Mouse (Mus musculus) limb, embryonic 15.5 days (tissue): ENCODE measurements around the gene Krtap3-1. TPM values are rescaled to one million over a fixed set of nuclear protein-coding genes. Genes with fewer than 3 reads are reported as not detected.
"Not testable (repeated sequence)": the region's sequence is repeated elsewhere in the genome, so short reads cannot be mapped to it uniquely, and the experiment has no call there.

Source experiments
- ATAC-seq: fragments of 200-750 bp; cut with Nextera tagmentation; 2 replicates; pipeline ENCODE4 v1.8.0; 2017; ENCODE audit warnings: low read depth, moderate TSS enrichment; ENCODE audit not compliant: insufficient number of reproducible peaks, low FRiP score, low TSS enrichment
- H3K27ac ChIP-seq: fragments of 300-500 bp; sonication (generic); 2 replicates; pipeline ENCODE4 v1.5.1; 2015; ENCODE audit warnings: moderate library complexity, mild to moderate bottlenecking, inconsistent platforms
- H3K27me3 ChIP-seq: fragments of 300-500 bp; sonication (generic); 2 replicates; pipeline ENCODE4 v1.6.1; 2015; ENCODE audit warnings: inconsistent platforms
- H3K36me3 ChIP-seq: fragments of 300-500 bp; sonication (generic); 2 replicates; pipeline ENCODE4 v1.6.1; 2015; ENCODE audit warnings: inconsistent platforms
- H3K4me1 ChIP-seq: fragments of 300-500 bp; sonication (generic); 2 replicates; pipeline ENCODE4 v1.6.1; 2015; ENCODE audit warnings: inconsistent platforms
- H3K4me2 ChIP-seq: fragments of 300-500 bp; sonication (generic); 2 replicates; pipeline ENCODE4 v1.6.1; 2015; ENCODE audit warnings: mild to moderate bottlenecking, inconsistent platforms
- H3K4me3 ChIP-seq: fragments of 300-500 bp; sonication (generic); 2 replicates; pipeline ENCODE4 v1.5.1; 2015; ENCODE audit warnings: mild to moderate bottlenecking, inconsistent platforms
- H3K9ac ChIP-seq: fragments of 300-500 bp; sonication (generic); 2 replicates; pipeline ENCODE4 v1.6.1; 2015; ENCODE audit warnings: inconsistent platforms
- H3K9me3 ChIP-seq: fragments of 300-500 bp; sonication (generic); 2 replicates; pipeline ENCODE4 v1.6.1; 2016; ENCODE audit warnings: inconsistent platforms
- WGBS: fragments of 180-500 bp; shearing (Covaris S2); methylation state at CpG from one replicate; pipeline ENCODE4 v1.1.7; 2015; 5-methylcytosine and 5-hydroxymethylcytosine counted together
- polyA plus RNA-seq: library from polyadenylated mRNA; unstranded; fragments of >200 nt; fragmentation: Nextera tagmentation; extraction: Ambion mirVana; gene quantifications from 2 replicates; pipeline ENCODE4 v1.2.1, GENCODE M21; 2015

Krtap3-1 gene
- polyA plus RNA-seq, result 6.4 and 15.3 TPM in 2 replicates

GRCm38 (mm10) chr11:99566530-99566929, at the start of gene Krtap3-1:
Gene Krtap3-1 (minus strand): TSS chr11:99566630.
- WGBS, result 68% methylated on average over 7 of the region's 7 CpGs
- Histone ChIP-seq H3K9ac (no peak within 1 kb of the TSS), H3K9me3 (no peaks in the 10 kb centered on the region), H3K27me3 (no peaks in the 10 kb centered on the region), H3K4me1 (no peaks in the 10 kb centered on the region), H3K27ac (no peak within 1 kb of the TSS), H3K4me2 (no peak within 1 kb of the TSS), H3K36me3 (no peaks in the 10 kb centered on the region), H3K4me3 (no peak within 1 kb of the TSS)
- no peak for ATAC-seq

DNA sequence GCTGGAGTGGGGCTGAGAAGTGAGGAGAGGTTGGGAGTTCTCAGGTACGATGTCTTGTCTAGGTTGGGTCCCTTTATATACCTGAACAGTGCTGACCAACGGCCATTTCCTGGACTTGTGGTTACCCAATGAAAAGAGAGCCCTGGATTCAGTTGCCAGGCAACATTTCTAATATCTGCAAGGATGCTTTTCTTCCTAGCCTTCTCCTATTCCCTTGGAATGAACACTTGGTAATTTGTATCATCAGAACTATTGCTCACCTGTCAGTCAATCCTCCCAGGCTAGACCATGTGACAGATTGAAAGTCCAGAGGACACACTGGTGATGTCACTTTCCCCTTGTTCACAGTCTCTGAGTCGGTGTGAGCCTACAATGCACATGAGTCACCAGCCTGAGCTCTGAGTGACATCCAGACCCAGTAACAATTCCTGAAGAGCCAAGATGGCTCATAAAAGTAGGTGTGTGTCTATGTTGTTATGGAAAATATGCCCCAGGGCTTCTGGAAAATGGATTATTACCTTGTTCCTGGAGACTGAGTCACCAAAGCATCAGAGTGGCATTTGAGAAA, 48.5 kb upstream of the Krtap3-1 start, which contains the start of gene Krtap2-4:
TSS of gene Krtap2-4 (minus strand) at position 51 of the 568 bp plus-strand sequence.
- no peak for ATAC-seq
- Histone ChIP-seq H3K27ac (no peak within 1 kb of the TSS), H3K36me3 (no peaks in the 10 kb centered on the region), H3K4me1 (no peaks in the 10 kb centered on the region), H3K9ac (no peak within 1 kb of the TSS), H3K27me3 (no peaks in the 10 kb centered on the region), H3K9me3 (no peaks in the 10 kb centered on the region), H3K4me2 (no peak within 1 kb of the TSS), H3K4me3 (no peak within 1 kb of the TSS)
- WGBS, result 57% methylated on average over 3 of the region's 3 CpGs

DNA sequence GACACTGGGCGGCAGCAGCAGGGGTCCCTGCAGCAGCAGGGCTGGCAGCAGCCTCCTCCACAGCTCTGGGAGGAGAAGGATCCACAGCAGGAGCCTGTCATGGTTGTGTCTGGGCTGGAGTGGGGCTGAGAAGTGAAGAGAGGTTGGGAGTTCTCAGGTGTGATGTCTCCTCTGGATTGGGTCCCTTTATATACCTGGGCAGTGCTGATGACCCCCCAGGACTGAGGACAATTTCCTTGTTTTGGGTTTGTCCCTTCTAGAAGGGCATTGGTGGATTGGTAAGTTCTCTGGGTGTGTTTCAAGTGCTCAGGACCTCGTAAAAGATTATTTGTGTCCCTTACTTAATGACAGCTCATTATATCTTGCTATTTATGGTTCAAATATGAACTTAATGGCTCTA, 43.7 kb upstream of the Krtap3-1 start, which contains the start of gene Gm11937:
TSS of gene Gm11937 (minus strand) at position 101 of the 400 bp plus-strand sequence.
- not testable (repeated sequence) for H3K27me3 ChIP-seq, H3K4me3 ChIP-seq, H3K36me3 ChIP-seq, H3K27ac ChIP-seq, H3K4me2 ChIP-seq, H3K9me3 ChIP-seq, ATAC-seq, H3K9ac ChIP-seq, H3K4me1 ChIP-seq
- 46% methylated on average over 2 of the region's 2 CpGs for WGBS

- ATAC-seq, result no peak
- no peaks in the 10 kb centered on the region for H3K4me1 ChIP-seq
- WGBS, result 51% methylated on average over 1 of the region's 1 CpGs
- H3K9me3 ChIP-seq, result no peaks in the 10 kb centered on the region
- no peak overlapping the region for H3K27ac ChIP-seq
- H3K4me2 ChIP-seq, result no peak overlapping the region
- H3K36me3 ChIP-seq, result no peaks in the 10 kb centered on the region
- H3K27me3 ChIP-seq, result no peaks in the 10 kb centered on the region
- H3K4me3 ChIP-seq, result no peak overlapping the region
- no peak overlapping the region for H3K9ac ChIP-seq
Measured at GRCm38 (mm10) chr11:99609126-99609525, 42.7 kb upstream of the Krtap3-1 start.

DNA sequence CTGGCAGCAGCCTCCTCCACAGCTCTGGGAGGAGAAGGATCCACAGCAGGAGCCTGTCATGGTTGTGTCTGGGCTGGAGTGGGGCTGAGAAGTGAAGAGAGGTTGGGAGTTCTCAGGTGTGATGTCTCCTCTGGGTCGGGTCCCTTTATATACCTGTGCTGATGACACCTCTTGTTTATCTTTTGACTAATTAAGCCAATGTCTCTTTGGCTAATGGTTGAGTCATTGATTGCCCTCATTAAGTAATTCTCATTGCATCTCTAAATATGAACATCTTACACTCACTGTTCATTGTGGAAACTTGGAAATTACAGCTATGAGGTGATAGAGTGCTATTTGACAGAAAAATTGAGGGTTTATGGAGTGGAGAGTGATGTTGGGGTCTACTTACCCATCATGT, 36.8 kb upstream of the Krtap3-1 start, which contains the start of gene Gm11938:
TSS of gene Gm11938 (minus strand) at position 101 of the 400 bp plus-strand sequence.
- 28% methylated on average over 1 of the region's 1 CpGs for WGBS
- ATAC-seq, H3K9me3 ChIP-seq: not testable (repeated sequence)

DNA sequence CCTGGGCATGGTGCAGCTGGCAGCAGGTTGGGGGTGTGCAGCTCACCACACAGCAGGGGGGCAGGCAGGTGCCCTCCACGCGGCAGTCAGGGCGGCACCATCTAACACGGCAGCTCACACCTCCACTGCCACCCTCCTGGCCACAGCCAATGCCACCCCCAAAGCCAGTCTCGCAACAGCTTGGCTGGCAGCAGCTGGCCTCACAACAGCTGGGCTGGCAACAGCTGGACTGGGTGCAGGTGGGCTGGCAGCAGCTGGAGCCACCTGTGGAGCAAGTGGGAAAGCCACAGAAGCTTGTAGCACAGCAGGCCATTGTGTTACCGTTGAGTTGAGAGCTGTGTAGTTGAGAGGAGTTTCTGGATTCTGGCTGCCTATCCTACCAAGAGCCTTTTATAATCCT, 31.3 kb upstream of the Krtap3-1 start, which contains the start of gene Krtap9-3:
TSS of gene Krtap9-3 (minus strand) at position 364 of the 400 bp plus-strand sequence.
- H3K9me3 ChIP-seq, H3K9ac ChIP-seq, H3K4me2 ChIP-seq, H3K4me1 ChIP-seq, H3K36me3 ChIP-seq, ATAC-seq, H3K4me3 ChIP-seq, H3K27ac ChIP-seq, H3K27me3 ChIP-seq: not testable (repeated sequence)
- WGBS, result 79% methylated on average over 6 of the region's 6 CpGs

More for the DNA sequence above, 36.8 kb upstream of the Krtap3-1 start, which contains the start of gene Gm11938:
- not testable (repeated sequence) for H3K27me3 ChIP-seq, H3K4me3 ChIP-seq, H3K4me1 ChIP-seq, H3K9ac ChIP-seq, H3K27ac ChIP-seq, H3K36me3 ChIP-seq, H3K4me2 ChIP-seq

- no peak for ATAC-seq
Measured at GRCm38 (mm10) chr11:99590981-99591380, 24.6 kb upstream of the Krtap3-1 start, which contains the start of gene Krtap1-3. Gene Krtap1-3 (minus strand): TSS chr11:99591339.

DNA sequence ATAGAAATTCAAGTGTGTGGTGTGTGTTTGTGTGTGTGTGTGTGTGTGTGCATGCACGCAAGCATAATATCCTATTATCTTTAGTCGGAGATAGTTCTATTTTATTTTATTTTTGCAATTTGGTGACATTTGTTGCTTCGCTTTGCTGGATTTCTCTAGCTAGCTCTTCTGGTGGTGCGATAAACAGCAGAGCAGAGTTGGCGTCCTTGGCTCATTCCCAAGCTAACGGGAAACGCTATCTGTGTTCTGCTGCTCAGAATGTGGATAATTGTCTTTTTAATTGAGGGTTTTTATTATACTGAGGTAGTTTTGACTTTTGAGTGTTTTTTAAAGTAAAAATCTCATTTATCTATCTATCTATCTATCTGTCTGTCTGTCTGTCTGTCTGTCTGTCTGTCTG, 18.7 kb upstream of the Krtap3-1 start:
- Histone ChIP-seq H3K9me3 (no peaks in the 10 kb centered on the region), H3K4me3 (no peak overlapping the region), H3K4me2 (no peak overlapping the region), H3K36me3 (no peaks in the 10 kb centered on the region), H3K27me3 (no peaks in the 10 kb centered on the region), H3K9ac (no peak overlapping the region), H3K4me1 (no peaks in the 10 kb centered on the region), H3K27ac (no peak overlapping the region)
- WGBS, result 89% methylated on average over 7 of the region's 7 CpGs
- ATAC-seq, result no peak

More at GRCm38 (mm10) chr11:99590981-99591380, 24.6 kb upstream of the Krtap3-1 start, which contains the start of gene Krtap1-3:
- no peak within 1 kb of the TSS for H3K9ac ChIP-seq
- H3K4me1 ChIP-seq, result no peaks in the 10 kb centered on the region
- H3K27ac ChIP-seq, result no peak within 1 kb of the TSS
- no peak within 1 kb of the TSS for H3K4me3 ChIP-seq
- H3K9me3 ChIP-seq, result no peaks in the 10 kb centered on the region
- H3K36me3 ChIP-seq, result no peaks in the 10 kb centered on the region
- no peaks in the 10 kb centered on the region for H3K27me3 ChIP-seq
- WGBS, result 75% methylated on average over 6 of the region's 6 CpGs
- H3K4me2 ChIP-seq, result no peak within 1 kb of the TSS

DNA sequence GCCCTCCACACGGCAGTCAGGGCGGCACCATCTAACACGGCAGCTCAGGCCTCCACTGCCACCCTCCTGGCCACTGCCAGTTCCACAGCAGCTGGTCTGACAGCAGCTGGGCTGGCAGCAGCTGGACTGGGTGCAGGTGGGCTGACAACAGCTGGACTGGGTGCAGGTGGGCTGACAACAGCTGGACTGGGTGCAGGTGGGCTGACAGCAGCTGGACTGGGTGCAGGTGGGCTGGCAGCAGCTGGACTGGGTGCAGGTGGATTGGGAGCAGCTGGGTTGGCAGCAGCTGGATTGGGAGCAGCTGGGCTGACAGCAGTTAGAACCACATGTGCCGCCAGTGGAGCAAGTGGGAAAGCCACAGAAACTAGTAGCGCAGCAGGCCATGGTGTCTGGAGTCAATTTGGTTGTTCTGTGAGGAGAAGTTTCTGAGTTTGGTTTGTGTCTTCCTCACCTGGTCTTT, 16.8 kb upstream of the Krtap3-1 start, which contains the start of gene Krtap1-4:
TSS of gene Krtap1-4 (minus strand) at position 410 of the 460 bp plus-strand sequence.
- WGBS, result 65% methylated on average over 5 of the region's 5 CpGs
- H3K27ac ChIP-seq, result no peak within 1 kb of the TSS
- H3K36me3 ChIP-seq, result no peaks in the 10 kb centered on the region
- no peak for ATAC-seq
- H3K27me3 ChIP-seq, result no peaks in the 10 kb centered on the region
- H3K9me3 ChIP-seq, result no peaks in the 10 kb centered on the region
- H3K4me2 ChIP-seq, result no peak within 1 kb of the TSS
- no peaks in the 10 kb centered on the region for H3K4me1 ChIP-seq
- no peak within 1 kb of the TSS for H3K4me3 ChIP-seq
- H3K9ac ChIP-seq, result no peak within 1 kb of the TSS

DNA sequence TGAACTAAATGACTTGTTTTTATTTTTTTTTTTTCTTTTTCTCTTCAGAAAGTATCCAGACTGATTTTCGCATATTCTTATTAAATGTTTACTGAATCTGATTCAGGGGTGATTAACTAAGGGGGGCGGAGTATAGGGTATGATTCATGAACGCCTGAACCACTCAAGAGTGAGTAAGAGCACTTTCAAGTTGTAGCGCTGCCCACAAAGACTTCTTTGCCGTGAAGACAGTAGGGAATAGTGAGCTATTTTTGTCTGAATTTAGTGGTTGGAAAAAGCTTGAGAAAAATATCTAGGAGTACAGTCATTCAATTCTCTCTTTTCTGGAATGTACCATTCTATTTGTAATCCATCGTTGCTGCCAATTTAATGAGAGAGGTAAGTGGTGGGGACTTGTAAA, 15.1 kb upstream of the Krtap3-1 start:
- ATAC-seq, result no peak
- no peaks in the 10 kb centered on the region for H3K36me3 ChIP-seq
- no peaks in the 10 kb centered on the region for H3K4me1 ChIP-seq
- H3K4me3 ChIP-seq, result no peak overlapping the region
- no peaks in the 10 kb centered on the region for H3K9me3 ChIP-seq
- H3K9ac ChIP-seq, result no peak overlapping the region
- H3K4me2 ChIP-seq, result no peak overlapping the region
- no peaks in the 10 kb centered on the region for H3K27me3 ChIP-seq
- 79% methylated on average over 6 of the region's 6 CpGs for WGBS
- H3K27ac ChIP-seq, result no peak overlapping the region

GRCm38 (mm10) chr11:99581051-99581450, 14.6 kb upstream of the Krtap3-1 start:
- H3K27ac ChIP-seq, result no peak overlapping the region
- H3K27me3 ChIP-seq, result no peaks in the 10 kb centered on the region
- 78% methylated on average over 5 of the region's 5 CpGs for WGBS
- ATAC-seq, result no peak
- H3K4me2 ChIP-seq, result no peak overlapping the region
- H3K4me1 ChIP-seq, result no peaks in the 10 kb centered on the region
- H3K4me3 ChIP-seq, result no peak overlapping the region
- H3K36me3 ChIP-seq, result no peaks in the 10 kb centered on the region
- H3K9ac ChIP-seq, result no peak overlapping the region
- H3K9me3 ChIP-seq, result no peaks in the 10 kb centered on the region

- H3K4me2 ChIP-seq, result no peak within 1 kb of the TSS
- H3K4me1 ChIP-seq, result no peaks in the 10 kb centered on the region
- H3K27ac ChIP-seq, result no peak within 1 kb of the TSS
- no peaks in the 10 kb centered on the region for H3K27me3 ChIP-seq
- no peak within 1 kb of the TSS for H3K9ac ChIP-seq
- WGBS, result 78% methylated on average over 6 of the region's 6 CpGs
- ATAC-seq, result no peak
- H3K4me3 ChIP-seq, result no peak within 1 kb of the TSS
- no peaks in the 10 kb centered on the region for H3K36me3 ChIP-seq
- H3K9me3 ChIP-seq, result no peaks in the 10 kb centered on the region
Measured at GRCm38 (mm10) chr11:99580636-99581035, 14.2 kb upstream of the Krtap3-1 start, which contains the start of gene Krtap1-5. Gene Krtap1-5 (minus strand): TSS chr11:99581016.
